Mouse (Mus musculus): ENCODE results near the gene Lrig2. TPM values are rescaled to one million over a fixed set of nuclear protein-coding genes. Genes with fewer than 3 reads are reported as not detected.
A peak's percentile ranks its signal among the peaks of the same experiment; 100 is the strongest.

Gene Lrig2
- total RNA-seq, 4 experiments from 2014 or later, result 34.2 to 41.9 (median 36.4) TPM

- DNase-seq (ENCODE audit: low spot score in 2 of 2), result no peak
These were observed 137.8 kb downstream of the Lrig2 start for GRCm38 (mm10) chr3:104373907-104374306.

GRCm38 (mm10) chr3:104372374-104372773, 139.3 kb downstream of the Lrig2 start:
- no peak for DNase-seq (ENCODE audit: low spot score in 2 of 2)

GRCm38 (mm10) chr3:104367912-104368311, 143.8 kb downstream of the Lrig2 start:
- DNase-seq (ENCODE audit: low spot score in 2 of 2), result no peak

GRCm38 (mm10) chr3:104361814-104362213, 149.9 kb downstream of the Lrig2 start:
- DNase-seq (ENCODE audit: low spot score in 2 of 2), result no peak

- no peak for DNase-seq (ENCODE audit: low spot score in 2 of 2)
These were observed 151.4 kb downstream of the Lrig2 start for GRCm38 (mm10) chr3:104360325-104360724.

GRCm38 (mm10) chr3:104359225-104360135, 152.2 kb downstream of the Lrig2 start:
- DNase-seq (ENCODE audit: low spot score in 2 of 2), result peak in 1 of 2 experiments; percentile 18

- no peak for DNase-seq (ENCODE audit: low spot score in 2 of 2)
These were observed 153.0 kb downstream of the Lrig2 start for GRCm38 (mm10) chr3:104358747-104359146.

- DNase-seq (ENCODE audit: low spot score in 2 of 2), result no peak
These were observed 155.6 kb downstream of the Lrig2 start for GRCm38 (mm10) chr3:104356106-104356505.

- DNase-seq (ENCODE audit: low spot score in 2 of 2), result no peak
These were observed 157.8 kb downstream of the Lrig2 start for GRCm38 (mm10) chr3:104353884-104354283.

GRCm38 (mm10) chr3:104352358-104353060, 159.2 kb downstream of the Lrig2 start:
- no peak for DNase-seq (ENCODE audit: low spot score in 2 of 2)

- DNase-seq (ENCODE audit: low spot score in 2 of 2), result no peak
These were observed 161.3 kb downstream of the Lrig2 start for GRCm38 (mm10) chr3:104350253-104350945.

- no peak for DNase-seq (ENCODE audit: low spot score in 2 of 2)
These were observed 161.9 kb downstream of the Lrig2 start for GRCm38 (mm10) chr3:104349847-104350228.

- no peak for DNase-seq (ENCODE audit: low spot score in 2 of 2)
These were observed 162.4 kb downstream of the Lrig2 start for GRCm38 (mm10) chr3:104349203-104349846.

Other genes with a start within 250 kb of the Lrig2 start
- gene Slc16a1, start 126.8 kb upstream of the Lrig2 start, total RNA-seq (2022), result 10 to 100 TPM; 26.6 to 32.9 (median 29.3) TPM

Measured in layer of hippocampus, adult 8-10 months (tissue).